14 mouse cellular contexts compared by ENCODE assay signal in the genomic region with DNA sequence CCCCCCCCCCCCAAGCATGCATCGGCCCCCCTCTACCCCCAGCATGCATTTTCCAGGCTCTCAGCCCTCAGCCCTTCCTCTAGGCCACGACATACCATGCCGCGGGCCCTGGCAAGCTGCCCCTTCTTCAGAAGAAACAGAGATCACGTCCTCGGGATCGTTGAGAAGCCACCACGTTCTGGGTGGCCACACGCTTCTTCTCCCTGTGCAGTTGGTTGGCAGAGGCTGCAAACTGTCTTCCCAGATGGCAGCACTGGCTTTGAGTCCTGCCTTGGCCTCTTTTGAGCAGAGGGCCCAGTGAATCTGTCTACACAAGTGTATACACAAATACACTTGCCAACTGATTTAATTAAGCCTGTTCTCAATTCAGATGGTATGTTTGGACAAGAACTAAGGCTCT.
DNase-seq lines count a peak whose midpoint lies in the region; ATAC-seq lines count a peak whose summit lies in the region.
"Had no signal": no experiment of that assay in that cellular context is flagged by ENCODE, and none has a peak within 500 bp of the region (broad histone marks: within the 10 kb centered on the region; RNA-seq: fewer than 3 reads in every experiment).

No protein-coding gene starts in this region.

- no peaks in the 10 kb centered on the region for H3K4me1 ChIP-seq in midbrain, embryonic 16.5 days (ENCODE audit: control insufficient read depth, insufficient read depth, low read length)
- no peaks in the 10 kb centered on the region for H3K4me1 ChIP-seq in midbrain, embryonic 11.5 days (ENCODE audit: control insufficient read depth, insufficient read depth, low read length)
- H3K4me1 ChIP-seq: embryonic facial prominence, embryonic 12.5 days had no signal

- intact Hi-C loops in heart, postnatal 10 days (cut with DNase I) = no loop called here

- peak; percentile 60; the same call in 1 of the 2 replicates for ATAC-seq in midbrain, embryonic 16.5 days
- ATAC-seq in midbrain, embryonic 11.5 days (ENCODE audit: low FRiP score) = no peak
- ATAC-seq: activated CD4-positive, CD25-positive, alpha-beta regulatory T cell, adult 4 months had no signal

- H3K27ac ChIP-seq in midbrain, embryonic 16.5 days (ENCODE audit: low read length) = no peak overlapping the region
- H3K27ac ChIP-seq in midbrain, embryonic 11.5 days (ENCODE audit: low read depth, low read length) = no peak overlapping the region
- H3K27ac ChIP-seq: embryonic facial prominence, embryonic 12.5 days; heart, adult 2 months; liver, embryonic 14.5 days; macrophage had no signal

- H3K9me3 ChIP-seq in midbrain, embryonic 16.5 days (replicated peaks; ENCODE audit: control insufficient read depth, low read length, poor library complexity, severe bottlenecking) = no peaks in the 10 kb centered on the region
- H3K9me3 ChIP-seq in midbrain, embryonic 11.5 days (ENCODE audit: control insufficient read depth, low read length) = no peaks in the 10 kb centered on the region
- H3K9me3 ChIP-seq: embryonic facial prominence, embryonic 12.5 days had no signal

- peak; percentile 86 for DNase-seq in heart, adult 11 months
- DNase-seq in heart, adult 8-10 months (ENCODE audit: low spot score) = no peak
- DNase-seq in midbrain, embryonic 11.5 days (ENCODE audit: low spot score, missing footprints) = no peak
- peak; percentile 86 for DNase-seq in cerebellum, adult 9-10 months
- DNase-seq in layer of hippocampus, postnatal 10 days (ENCODE audit: low spot score in 2 of 2) = peak; percentile 53 to 62
- DNase-seq in heart, postnatal 10 days = no peak
- no peak for DNase-seq in gastrocnemius, adult 18-20 months (ENCODE audit: low spot score)
- DNase-seq: heart, adult 2 months; kidney, adult 9 months had no signal

- no peak overlapping the region for H3K4me3 ChIP-seq in midbrain, embryonic 16.5 days (ENCODE audit: low read depth, low read length)
- no peak overlapping the region for H3K4me3 ChIP-seq in midbrain, embryonic 11.5 days (ENCODE audit: low read depth, low read length)
- H3K4me3 ChIP-seq: embryonic facial prominence, embryonic 12.5 days; heart, adult 2 months had no signal

- H3K27me3 ChIP-seq in midbrain, embryonic 16.5 days (ENCODE audit: control insufficient read depth, insufficient read depth, low read depth, low read length) = no peaks in the 10 kb centered on the region
- H3K27me3 ChIP-seq in midbrain, embryonic 11.5 days (ENCODE audit: control insufficient read depth, insufficient read depth, low read length) = no peaks in the 10 kb centered on the region
- H3K27me3 ChIP-seq: embryonic facial prominence, embryonic 12.5 days had no signal

- peaks cover 21% of the 10 kb centered on the region for H3K36me3 ChIP-seq in midbrain, embryonic 16.5 days (ENCODE audit: control insufficient read depth, insufficient read depth, low read length)
- no peaks in the 10 kb centered on the region for H3K36me3 ChIP-seq in midbrain, embryonic 11.5 days (ENCODE audit: control insufficient read depth, insufficient read depth, low read length)

- H3K4me2 ChIP-seq in midbrain, embryonic 16.5 days (ENCODE audit: low read length) = no peak overlapping the region
- H3K4me2 ChIP-seq in midbrain, embryonic 11.5 days = no peak overlapping the region
- H3K4me2 ChIP-seq: embryonic facial prominence, embryonic 12.5 days had no signal

- 70% methylated on average over 9 of the region's 9 CpGs for WGBS in midbrain, embryonic 16.5 days
- WGBS in midbrain, embryonic 11.5 days = 86% methylated on average over 9 of the region's 9 CpGs

- H3K9ac ChIP-seq in midbrain, embryonic 16.5 days (ENCODE audit: low read depth, low read length) = no peak overlapping the region
- H3K9ac ChIP-seq in midbrain, embryonic 11.5 days (ENCODE audit: low read length) = no peak overlapping the region
- H3K9ac ChIP-seq: embryonic facial prominence, embryonic 12.5 days; liver, embryonic 14.5 days had no signal

Comparison
In these comparisons a context has a peak if more than half of its experiments do, and no peak if none do; other contexts are left out.
1. DNase-seq: peak in heart, adult 11 months (single experiment), cerebellum, adult 9-10 months (single experiment) and layer of hippocampus, postnatal 10 days (2 of 2); none in heart, adult 8-10 months (single experiment), midbrain, embryonic 11.5 days (single experiment), heart, postnatal 10 days (0 of 2) and gastrocnemius, adult 18-20 months (single experiment).